Mouse (Mus musculus) MEL (cell line): ENCODE results near the gene Med7. TPM values are rescaled to one million over a fixed set of nuclear protein-coding genes. Genes with fewer than 3 reads are reported as not detected.

Source experiments
- DNase-seq: peaks from one replicate; pipeline ENCODE4 v3.0.0; 2011; ENCODE audit warnings: low read depth, low spot score
- H3K27ac ChIP-seq: 2 replicates; pipeline ENCODE4 v1.5.1; 2012; ENCODE audit warnings: low read depth, mild to moderate bottlenecking, control low read depth, low read length, moderate library complexity; ENCODE audit not compliant: control insufficient read depth
- H3K27me3 ChIP-seq, 2 experiments: fragments of 150-350 bp in 1 of 2; sonication (generic) in 1 of 2; 2 replicates each; pipeline ENCODE4 v1.6.1; 2012; ENCODE audit warnings: low read length in 2 of 2, mild to moderate bottlenecking in 2 of 2, improper control_type of control experiment in 1 of 2, moderate library complexity in 1 of 2; ENCODE audit not compliant: insufficient read depth in 2 of 2, control insufficient read depth in 1 of 2
- H3K36me3 ChIP-seq, 2 experiments: 2 replicates each; pipeline ENCODE4 v1.6.1; 2012 to 2014; ENCODE audit warnings: low read length in 2 of 2, improper control_type of control experiment in 1 of 2, inconsistent platforms in 1 of 2, mild to moderate bottlenecking in 1 of 2; ENCODE audit not compliant: insufficient read depth in 2 of 2, control insufficient read depth in 1 of 2
- H3K4me1 ChIP-seq, 2 experiments: fragments of 150-350 bp in 1 of 2; sonication (generic) in 1 of 2; 2 replicates each; pipeline ENCODE4 v1.6.1; 2012; ENCODE audit warnings: low read length in 2 of 2, improper control_type of control experiment in 1 of 2, mild to moderate bottlenecking in 1 of 2; ENCODE audit not compliant: insufficient read depth in 2 of 2, control insufficient read depth in 1 of 2
- H3K4me3 ChIP-seq, 2 experiments: fragments of 150-350 bp in 1 of 2; sonication (generic) in 1 of 2; 2 replicates each; pipeline ENCODE4 v1.5.1; 2012; ENCODE audit warnings: low read depth in 2 of 2, low read length in 2 of 2, mild to moderate bottlenecking in 2 of 2, moderate library complexity in 2 of 2, control low read depth in 1 of 2, improper control_type of control experiment in 1 of 2; ENCODE audit not compliant: control insufficient read depth in 1 of 2, insufficient read depth in 1 of 2
- H3K79me2 ChIP-seq: 2 replicates; pipeline ENCODE4 v1.6.1; 2012; ENCODE audit warnings: mild to moderate bottlenecking, low read length, moderate library complexity; ENCODE audit not compliant: control insufficient read depth, poor library complexity, insufficient read depth
- H3K9ac ChIP-seq: 2 replicates; pipeline ENCODE4 v1.6.1; 2012; ENCODE audit warnings: low read depth, mild to moderate bottlenecking, control low read depth, low read length, moderate library complexity; ENCODE audit not compliant: control insufficient read depth, poor library complexity, severe bottlenecking
- H3K9me3 ChIP-seq: fragments of 150-350 bp; sonication (generic); replicated peaks from 2 replicates; pipeline ENCODE4 v1.6.1; 2012; ENCODE audit warnings: mild to moderate bottlenecking, low read length, improper control_type of control experiment, moderate library complexity; ENCODE audit not compliant: insufficient read depth
- BHLHE40 ChIP-seq: IDR thresholded peaks from 2 replicates; pipeline ENCODE4 v1.6.1; 2012; ENCODE audit warnings: low read depth, mild to moderate bottlenecking, inconsistent platforms, low read length, improper control_type of control experiment, borderline replicate concordance
- CHD1 ChIP-seq: IDR thresholded peaks from 2 replicates; pipeline ENCODE4 v1.6.1; 2012; ENCODE audit warnings: low read depth, mild to moderate bottlenecking, inconsistent platforms, low read length, improper control_type of control experiment
- CHD2 ChIP-seq: IDR thresholded peaks from 2 replicates; pipeline ENCODE4 v1.6.1; 2011; ENCODE audit warnings: low read length, improper control_type of control experiment
- ELF1 ChIP-seq: IDR thresholded peaks from 2 replicates; pipeline ENCODE4 v1.6.1; 2014; ENCODE audit warnings: low read depth, mild to moderate bottlenecking, inconsistent platforms, low read length, improper control_type of control experiment, moderate library complexity
- JUND ChIP-seq: IDR thresholded peaks from 2 replicates; pipeline ENCODE4 v1.6.1; 2011; ENCODE audit warnings: low read depth, mild to moderate bottlenecking, improper control_type of control experiment, low read length
- KAT2A ChIP-seq: conservative IDR thresholded peaks from 2 replicates; pipeline ENCODE4 v1.6.1; 2012; ENCODE audit warnings: low read depth, low read length, improper control_type of control experiment, inconsistent platforms
- MXI1 ChIP-seq: IDR thresholded peaks from 2 replicates; pipeline ENCODE4 v1.6.1; 2011; ENCODE audit warnings: mild to moderate bottlenecking, low read depth, low read length, improper control_type of control experiment
- MYB ChIP-seq: IDR thresholded peaks from 2 replicates; pipeline ENCODE4 v1.6.1; 2011; ENCODE audit warnings: mild to moderate bottlenecking, low read depth, low read length, improper control_type of control experiment
- POLR2A ChIP-seq, 2 experiments: IDR thresholded peaks; 2 replicates each; pipeline ENCODE4 v1.6.1; 2011 to 2012; ENCODE audit warnings: low read length in 2 of 2, mild to moderate bottlenecking in 2 of 2, control low read depth in 1 of 2, improper control_type of control experiment in 1 of 2, low read depth in 1 of 2, moderate library complexity in 1 of 2; ENCODE audit not compliant: control insufficient read depth in 1 of 2, insufficient read depth in 1 of 2, poor library complexity in 1 of 2
- POLR2AphosphoS2 ChIP-seq: IDR thresholded peaks from 2 replicates; pipeline ENCODE4 v1.6.1; 2011; ENCODE audit warnings: low read length, improper control_type of control experiment
- RAD21 ChIP-seq: IDR thresholded peaks from 2 replicates; pipeline ENCODE4 v1.6.1; 2011; ENCODE audit warnings: mild to moderate bottlenecking, low read depth, low read length, improper control_type of control experiment
- RCOR1 ChIP-seq: IDR thresholded peaks from 2 replicates; pipeline ENCODE4 v1.6.1; 2012; ENCODE audit warnings: low read depth, mild to moderate bottlenecking, inconsistent platforms, low read length, improper control_type of control experiment
- SMC3 ChIP-seq: IDR thresholded peaks from 2 replicates; pipeline ENCODE4 v1.6.1; 2011; ENCODE audit warnings: low read depth, low read length, improper control_type of control experiment
- USF1 ChIP-seq: IDR thresholded peaks from 2 replicates; pipeline ENCODE4 v1.6.1; 2014; ENCODE audit warnings: low read depth, mild to moderate bottlenecking, inconsistent platforms, low read length, improper control_type of control experiment, moderate library complexity
- USF2 ChIP-seq, 2 experiments: IDR thresholded peaks; 2 replicates each; pipeline ENCODE4 v1.6.1; 2011 to 2012; ENCODE audit warnings: improper control_type of control experiment in 2 of 2, low read length in 2 of 2, borderline replicate concordance in 1 of 2, inconsistent platforms in 1 of 2, low read depth in 1 of 2, mild to moderate bottlenecking in 1 of 2; ENCODE audit not compliant: insufficient read depth in 1 of 2
- ZKSCAN1 ChIP-seq: IDR thresholded peaks from 2 replicates; pipeline ENCODE4 v1.6.1; 2012; ENCODE audit warnings: low read depth, mild to moderate bottlenecking, inconsistent platforms, low read length, improper control_type of control experiment, moderate library complexity
- ZMIZ1 ChIP-seq: IDR thresholded peaks from 2 replicates; pipeline ENCODE4 v1.6.1; 2012; ENCODE audit warnings: low read depth, mild to moderate bottlenecking, inconsistent platforms, low read length, improper control_type of control experiment, moderate library complexity
- polyA plus RNA-seq, 2 experiments: library from polyadenylated mRNA; stranded (reverse) in 1 of 2; unstranded in 1 of 2; fragments of >175 nt in 1 of 2; fragments of >200 nt in 1 of 2; gene quantifications; 2 replicates each; pipeline versions ENCODE4 v1.2.1 to v1.2.4; 2012; ENCODE audit warnings: low replicate concordance in 2 of 2, low read depth in 1 of 2; ENCODE audit not compliant: insufficient read length in 2 of 2, insufficient read depth in 1 of 2, missing spikeins in 1 of 2
- total RNA-seq: library from RNA; depleted of rRNA; stranded (reverse); fragments of 300-350 nt; gene quantifications from 2 replicates; pipeline ENCODE4 v1.2.3, GENCODE M21; 2012

Med7 gene
- total and polyA plus RNA-seq, 3 experiments, result 56.5 to 57.8 TPM; not detected in 1

DNA sequence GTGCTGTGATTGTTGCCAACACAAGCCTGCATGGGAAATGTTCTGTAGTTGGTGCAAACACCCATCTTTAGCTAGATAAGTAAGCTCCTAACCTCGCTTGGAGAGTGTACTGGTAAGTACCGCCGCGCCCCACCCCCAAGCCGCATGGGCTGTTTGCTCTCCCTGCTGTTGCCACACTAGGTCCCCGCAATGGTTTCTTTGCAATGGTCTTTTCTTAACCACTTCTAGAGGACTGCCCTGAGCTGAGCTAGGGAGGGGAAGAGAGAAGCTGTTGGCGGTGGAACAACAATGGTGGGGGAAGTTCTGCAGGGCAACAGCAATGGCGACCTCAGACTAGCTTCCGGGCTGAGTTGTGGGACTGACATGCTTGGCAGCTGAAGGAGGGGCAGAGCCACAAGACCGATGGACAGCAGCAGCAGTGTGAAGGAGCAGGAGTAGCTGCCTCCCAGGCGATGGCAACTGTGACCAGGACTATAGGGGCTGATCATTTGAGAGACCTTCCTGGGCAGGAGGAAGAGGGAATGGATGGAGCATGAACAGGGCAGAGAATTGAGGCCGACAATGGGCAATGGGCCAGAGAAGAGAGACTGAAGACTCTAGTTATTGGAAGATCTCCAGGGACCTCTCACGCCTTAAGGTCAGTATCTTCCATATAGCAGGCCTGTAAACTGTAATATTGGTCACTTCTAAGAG lies 40.4 kb upstream of the Med7 start, which contains the start of gene Fam71b:
Fam71b (plus strand) TSS at position 393 of the 693 bp plus-strand sequence.
- no peak for DNase-seq
- Histone ChIP-seq H3K36me3 (no peaks in the 10 kb centered on the region), H3K27ac (no peak within 1 kb of the TSS), H3K4me1 (no peaks in the 10 kb centered on the region), H3K9me3 (no peaks in the 10 kb centered on the region), H3K79me2 (no peaks in the 10 kb centered on the region), H3K9ac (no peak within 1 kb of the TSS), H3K4me3 (no peak within 1 kb of the TSS), H3K27me3 (peaks cover 3 to 4% of the 10 kb centered on the region in 2 experiments; a peak in 3 of 4 replicates)
- no peak for TF ChIP-seq ELF1
- TF ChIP-seq SMC3, result no peak
- TF ChIP-seq USF2 (IDR thresholded peaks at IDR 0.05; ENCODE audit: borderline replicate concordance in 1 of 2, insufficient read depth in 1 of 2, low read depth in 1 of 2, low read length in 2 of 2), result no peak
- no peak for TF ChIP-seq RAD21
- TF ChIP-seq POLR2A (IDR thresholded peaks at IDR 0.05; ENCODE audit: control insufficient read depth in 1 of 2, insufficient read depth in 1 of 2, low read depth in 1 of 2, low read length in 2 of 2, poor library complexity in 1 of 2), result no peak
- TF ChIP-seq POLR2AphosphoS2, result no peak
- no peak for TF ChIP-seq RCOR1
- TF ChIP-seq MYB, result no peak
- TF ChIP-seq ZMIZ1, result no peak

- Histone ChIP-seq H3K27me3 (peaks cover 3 to 4% of the 10 kb centered on the region in 2 experiments; a peak in 3 of 4 replicates), H3K36me3 (no peaks in the 10 kb centered on the region), H3K79me2 (no peaks in the 10 kb centered on the region), H3K4me1 (no peaks in the 10 kb centered on the region), H3K27ac (no peak overlapping the region), H3K4me3 (no peak overlapping the region), H3K9me3 (no peaks in the 10 kb centered on the region), H3K9ac (no peak overlapping the region)
- TF ChIP-seq USF1, result no peak
- TF ChIP-seq ZMIZ1, result no peak
- TF ChIP-seq ZKSCAN1, result no peak
- no peak for TF ChIP-seq CHD2
- no peak for TF ChIP-seq CHD1
- no peak for TF ChIP-seq BHLHE40
- no peak for TF ChIP-seq KAT2A
- TF ChIP-seq MXI1, result no peak
- TF ChIP-seq JUND, result no peak
- no peak for DNase-seq
These were observed 39.9 kb upstream of the Med7 start for GRCm38 (mm10) chr11:46396860-46397179.
